Mouse (Mus musculus) heart, postnatal 25 days (tissue): ENCODE results near the gene Enam. TPM values are rescaled to one million over a fixed set of nuclear protein-coding genes. Genes with fewer than 3 reads are reported as not detected.
"Not testable (repeated sequence)": the region's sequence is repeated elsewhere in the genome, so short reads cannot be mapped to it uniquely, and the experiment has no call there.

Experiments used
- DNase-seq: peaks from one replicate; pipeline ENCODE4 v3.0.0; 2022; ENCODE audit warnings: low spot score
- intact Hi-C: fragments of 180-260 bp; cut with DNase I; formaldehyde crosslinking; loops from one replicate; pipeline ENCODE4 v1.15.1; 2025
- total RNA-seq, 2 experiments: library from RNA; stranded (reverse); gene quantifications; 2 replicates each; pipeline ENCODE4 v1.2.3; 2021

Gene Enam
- total RNA-seq: not detected

- DNase-seq: no peak
- intact Hi-C loops: no loop called here
Observed at GRCm38 (mm10) chr5:88487675-88488074, at the start of gene Enam. Gene Enam (plus strand): TSS chr5:88487975.

- DNase-seq: no peak
- intact Hi-C loops: no loop called here
Observed at GRCm38 (mm10) chr5:88455691-88456090, 32.1 kb upstream of the Enam start, which contains the start of gene Ambn. Gene Ambn (plus strand): TSS chr5:88455991.

DNA sequence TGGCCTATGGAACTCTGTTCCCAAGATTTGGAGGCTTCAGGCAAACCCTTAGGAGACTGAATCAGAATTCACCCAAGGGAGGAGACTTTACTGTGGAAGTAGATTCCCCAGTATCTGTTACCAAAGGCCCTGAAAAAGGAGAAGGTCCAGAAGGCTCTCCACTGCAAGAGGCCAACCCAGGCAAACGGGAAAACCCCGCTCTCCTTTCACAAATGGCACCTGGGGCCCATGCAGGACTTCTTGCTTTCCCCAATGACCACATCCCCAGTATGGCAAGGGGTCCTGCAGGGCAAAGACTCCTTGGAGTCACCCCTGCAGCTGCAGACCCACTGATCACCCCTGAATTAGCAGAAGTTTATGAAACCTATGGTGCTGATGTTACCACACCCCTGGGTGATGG is 20.3 kb upstream of the Enam start:
- intact Hi-C loops: no loop called here
- DNase-seq: no peak

DNA sequence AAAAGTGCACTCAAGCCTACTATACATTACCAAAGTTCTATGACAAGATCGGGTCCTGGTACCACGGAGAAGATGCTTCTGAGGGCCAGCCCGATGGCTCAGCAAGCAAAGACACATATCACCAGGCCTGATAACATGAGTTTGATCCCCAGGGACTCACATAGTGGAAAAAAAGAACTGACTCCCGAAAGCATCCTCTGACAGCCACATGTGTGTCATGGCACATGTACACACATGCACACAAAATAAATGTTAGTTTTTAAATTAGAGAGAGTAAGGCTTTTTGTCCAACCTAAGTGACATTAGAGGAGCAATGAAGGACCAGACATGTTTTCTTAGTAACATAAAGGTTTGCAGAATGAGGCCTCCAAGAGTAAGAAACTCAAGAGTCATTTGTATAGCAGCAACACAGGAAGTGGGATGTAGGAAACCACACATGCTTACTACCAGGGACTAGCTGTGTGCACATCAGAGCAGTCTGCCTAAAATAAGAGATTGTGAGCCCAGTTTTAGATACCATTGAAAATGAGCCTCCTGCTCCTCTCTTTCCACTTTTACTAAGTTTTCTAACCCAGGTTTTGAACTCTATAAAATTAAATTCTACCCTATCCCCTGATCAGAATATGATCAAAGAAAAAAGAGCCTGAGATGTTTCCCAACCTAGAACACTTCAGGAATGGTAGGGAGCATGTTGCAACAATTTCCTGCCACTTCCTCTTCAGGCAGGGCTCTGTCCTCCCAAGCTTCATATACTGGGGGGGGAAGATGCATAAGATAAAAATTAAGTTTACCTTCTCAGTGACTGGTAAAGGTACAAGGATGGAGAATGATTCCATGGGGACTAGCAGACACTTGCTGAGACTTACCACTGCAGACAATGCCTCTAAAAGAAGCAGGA is 18.7 kb upstream of the Enam start:
- DNase-seq: no peak
- intact Hi-C loops: no loop called here

GRCm38 (mm10) chr5:88489004-88489403 is 1.2 kb downstream of the Enam start:
- DNase-seq: no peak
- intact Hi-C loops: no loop called here

- intact Hi-C loops: no loop called here
- no peak for DNase-seq
Observed at GRCm38 (mm10) chr5:88491111-88491510, 3.3 kb downstream of the Enam start.

GRCm38 (mm10) chr5:88499781-88500180 is 12.0 kb downstream of the Enam start:
- no peak for DNase-seq
- intact Hi-C loops: no loop called here

- intact Hi-C loops: no loop called here
- no peak for DNase-seq
Observed at GRCm38 (mm10) chr5:88508555-88508954, 20.8 kb downstream of the Enam start.

GRCm38 (mm10) chr5:88508990-88509389 is 21.2 kb downstream of the Enam start:
- intact Hi-C loops: no loop called here
- no peak for DNase-seq

- DNase-seq: no peak
- intact Hi-C loops: no loop called here
Observed at GRCm38 (mm10) chr5:88519232-88519631, 31.5 kb downstream of the Enam start.

DNA sequence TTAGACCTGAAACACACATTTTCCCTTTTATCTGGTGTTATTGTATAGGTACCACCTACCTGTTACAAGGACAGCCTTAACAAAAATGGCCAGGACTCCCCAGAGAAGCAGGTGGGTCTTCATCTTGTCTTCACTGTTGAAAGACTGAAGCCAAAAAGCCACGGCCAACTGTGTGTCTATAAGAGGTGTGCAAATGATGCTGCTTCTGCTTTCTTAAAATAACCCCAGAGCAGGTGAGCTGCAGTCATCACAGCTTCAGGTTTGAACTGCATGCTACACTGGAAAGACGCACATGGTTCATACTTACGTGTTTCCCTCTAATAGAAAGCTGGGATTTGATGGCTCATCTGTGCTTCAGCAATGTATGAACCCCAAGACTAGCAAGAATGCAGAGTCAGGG is 39.9 kb downstream of the Enam start, which contains the start of gene Jchain:
Gene Jchain (minus strand): TSS at position 235 of the 400 bp plus-strand sequence.
- DNase-seq: no peak
- intact Hi-C loops: no loop called here

DNA sequence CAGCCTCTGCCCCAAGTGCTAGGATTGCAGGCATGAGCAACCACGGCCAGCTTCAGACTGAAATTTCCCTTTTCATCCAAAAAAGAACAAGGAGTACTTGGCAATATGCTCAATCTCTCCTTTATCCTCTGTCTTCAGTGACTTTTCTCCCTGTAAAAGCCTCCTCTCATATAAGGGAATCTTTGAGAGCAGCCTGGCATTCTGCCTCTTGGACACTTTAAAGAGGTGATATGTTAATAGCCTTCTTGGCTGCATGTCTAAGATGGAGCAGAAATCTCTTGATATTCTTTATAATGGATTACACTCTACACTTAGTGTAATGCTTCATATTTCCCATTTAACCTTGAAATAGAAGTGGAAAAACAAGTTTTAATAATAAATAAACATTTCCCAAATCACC is 43.1 kb downstream of the Enam start:
- intact Hi-C loops: no loop called here
- no peak for DNase-seq

GRCm38 (mm10) chr5:88534697-88535096 is 46.9 kb downstream of the Enam start:
- no peak for DNase-seq
- intact Hi-C loops: no loop called here

DNA sequence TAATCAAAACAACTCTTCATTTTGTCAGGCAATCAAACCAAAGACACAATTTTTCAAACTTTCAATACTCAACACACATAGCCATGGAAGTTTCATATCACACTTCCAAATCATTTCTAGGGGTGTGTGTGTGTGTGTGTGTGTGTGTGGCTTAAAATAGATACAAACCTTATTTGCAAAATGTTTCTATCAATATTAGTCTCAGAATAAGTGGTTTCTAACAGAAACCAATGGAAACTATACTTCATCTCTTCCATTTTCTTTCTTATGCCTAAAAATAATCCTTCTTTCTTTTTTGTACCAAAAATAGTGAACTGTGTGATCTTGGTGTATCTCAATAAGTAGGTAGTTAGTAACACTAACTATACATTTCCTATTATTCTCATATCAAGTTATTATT is 53.1 kb downstream of the Enam start:
- DNase-seq: no peak
- intact Hi-C loops: no loop called here

DNA sequence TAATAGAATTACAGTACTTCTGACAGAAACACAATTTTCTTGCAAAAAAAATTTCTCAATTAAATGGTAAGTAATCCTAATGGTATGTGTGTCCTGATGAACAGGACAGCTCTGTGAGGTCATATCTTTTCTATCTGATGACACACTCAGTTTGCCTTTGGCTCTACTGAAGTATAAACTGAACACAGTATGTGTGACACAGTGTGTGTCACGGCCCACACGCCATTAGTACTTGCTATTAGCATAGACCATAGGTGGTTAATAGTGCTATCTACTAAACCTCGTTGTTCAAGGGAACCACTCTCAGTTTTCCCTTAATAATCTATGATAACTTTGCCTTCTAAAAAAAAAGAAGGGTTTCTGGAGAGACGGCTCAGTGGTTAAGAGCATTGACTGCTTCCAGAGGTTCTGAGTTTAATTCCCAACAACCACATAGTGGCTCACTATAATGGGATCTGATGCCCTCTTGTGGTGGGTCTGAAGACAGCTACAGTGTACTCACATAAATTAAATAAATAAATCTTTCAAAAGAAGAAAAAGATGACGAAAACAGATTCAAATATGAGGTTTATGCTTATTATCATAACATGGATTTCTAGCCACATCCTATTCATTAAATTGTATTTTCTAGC is 55.0 kb downstream of the Enam start:
- DNase-seq: no peak
- intact Hi-C loops: no loop called here

DNA sequence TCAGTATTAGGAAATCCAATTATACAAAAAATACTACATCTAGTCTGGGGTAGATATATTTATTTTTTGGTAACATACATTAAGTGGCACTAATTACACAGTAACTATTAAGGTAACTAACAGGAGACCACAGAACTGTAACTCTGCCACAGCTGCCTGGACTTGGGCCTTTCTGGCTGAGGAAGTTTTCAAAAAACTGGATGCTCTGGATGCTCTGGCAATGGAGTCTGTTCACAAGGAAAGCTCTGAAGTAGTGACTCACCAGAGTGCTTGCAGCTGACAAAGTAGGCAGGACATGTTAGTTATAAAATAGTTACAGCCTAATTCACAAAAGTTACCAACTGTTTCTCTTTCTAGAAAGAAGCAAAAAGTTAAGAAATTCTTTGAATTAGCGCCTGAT is 56.6 kb downstream of the Enam start:
- DNase-seq, intact Hi-C loops: not testable (repeated sequence)

- intact Hi-C loops: no loop called here
- no peak for DNase-seq
Observed at GRCm38 (mm10) chr5:88545536-88545935, 57.8 kb downstream of the Enam start.

- intact Hi-C loops: no loop called here
- no peak for DNase-seq
Observed at GRCm38 (mm10) chr5:88553271-88554085, 65.7 kb downstream of the Enam start.

GRCm38 (mm10) chr5:88554086-88554886 is 66.5 kb downstream of the Enam start, which contains the start of gene Utp3:
Gene Utp3 (plus strand): TSS chr5:88554462.
- DNase-seq: peak; percentile 84
- intact Hi-C loops: no loop called here
